Mouse (Mus musculus): ENCODE measurements around the gene Klf3. TPM values are rescaled to one million over a fixed set of nuclear protein-coding genes. Genes with fewer than 3 reads are reported as not detected.
"Not testable (repeated sequence)": the region's sequence is repeated elsewhere in the genome, so short reads cannot be mapped to it uniquely, and the experiment has no call there.

Gene Klf3
- polyA plus RNA-seq, 1 experiment from 2014 or later, result 115 TPM

GRCm38 (mm10) chr5:64878526-64878925 is 75.3 kb downstream of the Klf3 start:
- Histone ChIP-seq H3K4me1 (ENCODE audit: control insufficient read depth, insufficient read depth, low read length) (peaks cover 23% of the 10 kb centered on the region), H3K9ac (replicated peaks; ENCODE audit: low read depth, low read length) (no peak overlapping the region), H3K36me3 (ENCODE audit: control insufficient read depth, insufficient read depth, low read length) (no peaks in the 10 kb centered on the region), H3K4me3 (ENCODE audit: low read depth, low read length) (no peak overlapping the region), H3K4me2 (replicated peaks; ENCODE audit: low read depth, low read length) (no peak overlapping the region), H3K27ac (ENCODE audit: low read length) (peak overlapping the region; percentile 63; the same call in 1 of the 2 replicates), H3K9me3 (ENCODE audit: control insufficient read depth, low read depth, low read length) (peaks cover 9% of the 10 kb centered on the region; the same call in 1 of the 2 replicates), H3K27me3 (ENCODE audit: control insufficient read depth, insufficient read depth, low read length) (no peaks in the 10 kb centered on the region)
- no peak; the same call in 1 of the 2 replicates for ATAC-seq (ENCODE audit: insufficient number of reproducible peaks, insufficient read depth, low FRiP score, low read depth)
- WGBS, result 51% methylated on average over 2 of the region's 2 CpGs

- WGBS, result 45% methylated on average over 3 of the region's 3 CpGs
- no peak for ATAC-seq (ENCODE audit: insufficient number of reproducible peaks, insufficient read depth, low FRiP score, low read depth)
- Histone ChIP-seq H3K9me3 (ENCODE audit: control insufficient read depth, low read depth, low read length) (peaks cover 4% of the 10 kb centered on the region; the same call in 1 of the 2 replicates), H3K9ac (replicated peaks; ENCODE audit: low read depth, low read length) (no peak overlapping the region), H3K27me3 (ENCODE audit: control insufficient read depth, insufficient read depth, low read length) (no peaks in the 10 kb centered on the region), H3K4me2 (replicated peaks; ENCODE audit: low read depth, low read length) (no peak overlapping the region), H3K36me3 (ENCODE audit: control insufficient read depth, insufficient read depth, low read length) (no peaks in the 10 kb centered on the region), H3K27ac (ENCODE audit: low read length) (no peak overlapping the region; the same call in 1 of the 2 replicates), H3K4me3 (ENCODE audit: low read depth, low read length) (no peak overlapping the region), H3K4me1 (ENCODE audit: control insufficient read depth, insufficient read depth, low read length) (peaks cover 26% of the 10 kb centered on the region)
Measured at GRCm38 (mm10) chr5:64879241-64879640, 76.1 kb downstream of the Klf3 start.

- H3K4me2 ChIP-seq (replicated peaks; ENCODE audit: low read depth, low read length); H3K27ac ChIP-seq (ENCODE audit: low read length); H3K4me3 ChIP-seq (ENCODE audit: low read depth, low read length); ATAC-seq (ENCODE audit: insufficient number of reproducible peaks, insufficient read depth, low FRiP score, low read depth); H3K9ac ChIP-seq (replicated peaks; ENCODE audit: low read depth, low read length); H3K36me3 ChIP-seq (ENCODE audit: control insufficient read depth, insufficient read depth, low read length); H3K27me3 ChIP-seq (ENCODE audit: control insufficient read depth, insufficient read depth, low read length); H3K9me3 ChIP-seq (ENCODE audit: control insufficient read depth, low read depth, low read length): not testable (repeated sequence)
- peaks cover 23% of the 10 kb centered on the region for H3K4me1 ChIP-seq (ENCODE audit: control insufficient read depth, insufficient read depth, low read length)
- 99% methylated on average over 6 of the region's 10 CpGs for WGBS
Measured at GRCm38 (mm10) chr5:64881559-64881958, 78.4 kb downstream of the Klf3 start.

GRCm38 (mm10) chr5:64881976-64882375 is 78.8 kb downstream of the Klf3 start:
- 82% methylated on average over 7 of the region's 11 CpGs for WGBS
- H3K27me3 ChIP-seq (ENCODE audit: control insufficient read depth, insufficient read depth, low read length); H3K4me3 ChIP-seq (ENCODE audit: low read depth, low read length); H3K4me2 ChIP-seq (replicated peaks; ENCODE audit: low read depth, low read length); H3K36me3 ChIP-seq (ENCODE audit: control insufficient read depth, insufficient read depth, low read length); H3K9ac ChIP-seq (replicated peaks; ENCODE audit: low read depth, low read length); H3K27ac ChIP-seq (ENCODE audit: low read length); H3K9me3 ChIP-seq (ENCODE audit: control insufficient read depth, low read depth, low read length); ATAC-seq (ENCODE audit: insufficient number of reproducible peaks, insufficient read depth, low FRiP score, low read depth): not testable (repeated sequence)
- H3K4me1 ChIP-seq (ENCODE audit: control insufficient read depth, insufficient read depth, low read length), result peaks cover 19% of the 10 kb centered on the region

Other genes with a start within 250 kb of the Klf3 start
- gene Tlr1, start 130.2 kb downstream of the Klf3 start, polyA plus RNA-seq (2014; fragmentation: Nextera tagmentation; extraction: Ambion mirVana), result 0.91 and 1.6 TPM in 2 replicates
- 0.90 and 1.6 TPM in 2 replicates for gene Tlr6, start 156.7 kb downstream of the Klf3 start, polyA plus RNA-seq (2014; fragmentation: Nextera tagmentation; extraction: Ambion mirVana)
- gene Fam114a1, start 166.7 kb downstream of the Klf3 start, polyA plus RNA-seq (2014; fragmentation: Nextera tagmentation; extraction: Ambion mirVana), result 50.2 and 56.0 TPM in 2 replicates